Mouse (Mus musculus) naive thymus-derived CD4-positive, alpha-beta T cell, adult 5 months (primary cell): ENCODE results near the gene Rbmxl2. TPM values are rescaled to one million over a fixed set of nuclear protein-coding genes. Genes with fewer than 3 reads are reported as not detected.

ENCODE experiments used
- polyA plus RNA-seq: library from polyadenylated mRNA; unstranded; fragments of 100-300 nt; shearing (Covaris generic); gene quantifications from one replicate; pipeline ENCODE4 v1.2.1, GENCODE M21; 2017

Rbmxl2 gene
- polyA plus RNA-seq: not detected

GRCm38 (mm10) chr7:107209204-107209860 lies at the start of gene Rbmxl2:
Gene Rbmxl2, plus strand, starts transcription at chr7:107209445.

GRCm38 (mm10) chr7:107166690-107167089 lies 42.6 kb upstream of the Rbmxl2 start, which contains the start of gene Nlrp14:
Gene Nlrp14, plus strand, starts transcription at chr7:107166990.

Other genes with a start within 250 kb of the Rbmxl2 start
- gene Olfr6, start 245.5 kb upstream of the Rbmxl2 start, polyA plus RNA-seq: not detected
- gene Olfr711, start 234.0 kb upstream of the Rbmxl2 start, polyA plus RNA-seq: not detected
- gene Olfr2, start 203.4 kb upstream of the Rbmxl2 start, polyA plus RNA-seq: not detected
- not detected for gene Olfr713, start 178.3 kb upstream of the Rbmxl2 start, polyA plus RNA-seq
- gene Olfr714, start 138.5 kb upstream of the Rbmxl2 start, polyA plus RNA-seq: not detected
- not detected for gene Olfr17, start 116.2 kb upstream of the Rbmxl2 start, polyA plus RNA-seq
- gene Olfr715b, start 99.1 kb upstream of the Rbmxl2 start, polyA plus RNA-seq: 0.14 TPM
- gene Olfr715, start 78.4 kb upstream of the Rbmxl2 start, polyA plus RNA-seq: not detected
- not detected for gene Olfr716, start 71.1 kb upstream of the Rbmxl2 start, polyA plus RNA-seq
- not detected for gene Nlrp14, start 42.5 kb upstream of the Rbmxl2 start, polyA plus RNA-seq
- not detected for gene Syt9, start 161.3 kb downstream of the Rbmxl2 start, polyA plus RNA-seq